Mouse (Mus musculus) stomach, postnatal 0 days (tissue): ENCODE measurements around the gene St5. TPM values are rescaled to one million over a fixed set of nuclear protein-coding genes. Genes with fewer than 3 reads are reported as not detected.

ENCODE experiments used
- ATAC-seq: fragments of 200-750 bp; cut with Nextera tagmentation; 2 replicates; pipeline ENCODE4 v1.8.0; 2017; ENCODE audit not compliant: low FRiP score, low TSS enrichment
- DNase-seq: peaks from one replicate; pipeline ENCODE4 v3.0.0-alpha.2; 2016; ENCODE audit warnings: low spot score
- H3K27ac ChIP-seq: fragments of 300-500 bp; sonication (generic); replicated peaks from 2 replicates; pipeline ENCODE4 v1.5.1; 2014; ENCODE audit warnings: mild to moderate bottlenecking, control low read depth
- H3K27me3 ChIP-seq: fragments of 300-500 bp; sonication (generic); 2 replicates; pipeline ENCODE4 v1.6.1; 2014; ENCODE audit warnings: low read length; ENCODE audit not compliant: control insufficient read depth, insufficient read depth
- H3K36me3 ChIP-seq: fragments of 300-500 bp; sonication (generic); 2 replicates; pipeline ENCODE4 v1.6.1; 2014; ENCODE audit warnings: low read length, mixed read lengths; ENCODE audit not compliant: control insufficient read depth, insufficient read depth
- H3K4me1 ChIP-seq: fragments of 300-500 bp; sonication (generic); replicated peaks from 2 replicates; pipeline ENCODE4 v1.6.1; 2014; ENCODE audit warnings: antibody characterized with exemption; ENCODE audit not compliant: control insufficient read depth, insufficient read depth
- H3K4me2 ChIP-seq: fragments of 300-500 bp; sonication (generic); replicated peaks from 2 replicates; pipeline ENCODE4 v1.6.1; 2014; ENCODE audit warnings: low read depth, mild to moderate bottlenecking, control low read depth, moderate library complexity
- H3K4me3 ChIP-seq: fragments of 300-500 bp; sonication (generic); 2 replicates; pipeline ENCODE4 v1.5.1; 2014; ENCODE audit warnings: low read depth, low read length, control low read depth
- H3K9ac ChIP-seq: fragments of 300-500 bp; sonication (generic); 2 replicates; pipeline ENCODE4 v1.6.1; 2014; ENCODE audit warnings: mild to moderate bottlenecking, low read length, control low read depth, mixed read lengths
- H3K9me3 ChIP-seq: fragments of 300-500 bp; sonication (generic); 2 replicates; pipeline ENCODE4 v1.6.1; 2016; ENCODE audit warnings: low read length; ENCODE audit not compliant: control insufficient read depth
- CTCF ChIP-seq: IDR thresholded peaks from 2 replicates; pipeline ENCODE4 v1.5.1; 2016; ENCODE audit warnings: antibody characterized with exemption, low read depth, mild to moderate bottlenecking, moderate library complexity
- EP300 ChIP-seq: optimal IDR thresholded peaks from 2 replicates; pipeline ENCODE3; 2016; ENCODE audit warnings: antibody characterized with exemption
- WGBS: fragments of 180-500 bp; shearing (Covaris S2); extraction: QIAGEN DNeasy Blood & Tissue Kit; methylation state at CpG from one replicate; pipeline ENCODE4 v1.1.7; 2014; 5-methylcytosine and 5-hydroxymethylcytosine counted together
- polyA plus RNA-seq: library from polyadenylated mRNA; unstranded; fragments of >200 nt; fragmentation: Nextera tagmentation; extraction: Ambion mirVana; gene quantifications from 2 replicates; pipeline ENCODE4 v1.2.1, GENCODE M21; 2015

St5 gene
- polyA plus RNA-seq, 1 experiment from 2014 or later: 35.6 TPM

DNA sequence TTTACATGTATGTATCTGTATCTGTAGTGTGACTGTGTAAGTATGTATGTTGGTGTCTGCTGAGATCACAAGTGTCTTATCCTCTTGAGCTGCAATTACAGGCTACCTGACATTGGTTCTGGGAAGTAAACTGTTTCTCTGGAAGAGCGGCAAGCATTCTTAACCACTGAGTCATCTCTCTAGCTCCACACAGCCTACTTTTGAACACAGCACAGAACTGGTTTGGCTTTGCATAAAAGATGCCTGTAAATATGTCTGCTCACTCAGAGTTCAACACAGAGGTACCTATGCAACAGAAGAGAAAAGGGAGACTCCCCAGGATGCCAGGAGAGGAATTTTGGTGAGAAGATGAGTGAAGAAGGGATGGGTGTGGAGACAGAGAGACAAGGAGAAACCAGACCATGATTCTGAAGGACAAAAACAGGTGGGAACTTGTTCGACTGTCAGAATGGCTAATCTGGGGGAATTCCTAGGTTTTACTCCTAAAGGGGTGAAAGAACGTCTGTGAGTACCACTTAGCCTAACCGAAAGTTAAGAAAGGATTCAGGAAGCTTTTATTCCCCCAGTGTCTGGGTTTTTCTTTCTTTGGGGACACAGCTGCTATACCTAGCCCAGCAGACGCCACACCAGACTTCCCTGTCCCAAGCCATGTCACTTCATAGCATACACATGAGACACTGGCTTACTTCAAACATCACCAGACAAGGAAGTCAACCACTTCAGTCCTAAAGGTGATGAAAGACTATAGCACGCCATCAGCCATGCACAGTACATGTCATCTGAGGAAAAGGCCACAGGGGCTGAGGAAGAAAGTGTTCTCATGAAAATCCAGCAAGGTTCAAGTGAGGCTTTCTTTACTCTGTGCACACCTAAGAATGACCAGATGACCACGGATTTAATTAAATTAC lies 73.3 kb downstream of the St5 start:
- 51% methylated on average over 7 of the region's 7 CpGs for WGBS
- peak overlapping the region; percentile 53; the same call in 1 of the 2 replicates for H3K27ac ChIP-seq
- DNase-seq: no peak
- H3K9ac ChIP-seq: no peak overlapping the region
- ATAC-seq: peak; percentile 75
- peaks cover 3% of the 10 kb centered on the region; the same call in 1 of the 2 replicates for H3K4me1 ChIP-seq
- TF ChIP-seq CTCF (no peak), EP300 (no peak)
- H3K4me2 ChIP-seq: no peak overlapping the region
- no peaks in the 10 kb centered on the region for H3K27me3 ChIP-seq
- H3K9me3 ChIP-seq: no peaks in the 10 kb centered on the region
- H3K4me3 ChIP-seq: no peak overlapping the region
- no peaks in the 10 kb centered on the region for H3K36me3 ChIP-seq

DNA sequence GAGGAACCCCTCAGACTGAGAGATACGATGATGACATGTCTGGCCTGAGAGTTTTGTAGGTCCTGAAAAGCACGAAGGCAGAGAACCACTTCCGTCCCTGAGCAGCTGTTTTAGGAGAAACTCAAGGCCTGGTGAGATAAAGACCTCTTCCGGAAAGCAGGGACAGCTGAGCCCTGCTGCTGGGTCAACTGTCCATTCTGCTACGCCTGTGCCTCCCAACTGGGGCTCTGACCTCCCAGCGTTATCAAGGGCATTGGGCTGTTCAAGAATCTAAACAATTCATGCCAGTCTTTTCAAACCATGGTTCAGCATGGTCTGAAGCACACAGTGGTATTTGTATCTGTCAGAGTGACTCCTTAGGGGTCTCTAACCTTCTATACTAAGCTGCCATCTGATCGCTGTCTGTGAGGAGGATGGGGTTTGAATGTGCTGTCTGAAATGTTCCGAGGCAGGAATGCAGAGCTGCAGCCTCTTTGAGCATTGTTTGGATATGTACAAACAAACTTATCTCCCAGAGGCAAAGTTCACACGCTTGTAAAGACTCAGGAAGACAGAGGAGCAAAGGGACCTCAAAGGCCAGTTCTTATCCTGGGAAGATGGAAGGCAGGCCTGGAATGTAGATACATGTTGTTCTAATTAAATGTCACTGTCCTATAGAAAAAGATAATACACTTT lies 74.3 kb downstream of the St5 start:
- Histone ChIP-seq H3K36me3 (no peaks in the 10 kb centered on the region), H3K4me2 (no peak overlapping the region), H3K27me3 (no peaks in the 10 kb centered on the region), H3K4me3 (no peak overlapping the region), H3K9ac (no peak overlapping the region), H3K4me1 (peaks cover 3% of the 10 kb centered on the region; the same call in 1 of the 2 replicates), H3K27ac (peak overlapping the region; percentile 45), H3K9me3 (no peaks in the 10 kb centered on the region)
- TF ChIP-seq CTCF (no peak), EP300 (no peak)
- ATAC-seq: peak; percentile 25; the same call in 1 of the 2 replicates
- DNase-seq: no peak
- WGBS: 33% methylated on average over 9 of the region's 9 CpGs

DNA sequence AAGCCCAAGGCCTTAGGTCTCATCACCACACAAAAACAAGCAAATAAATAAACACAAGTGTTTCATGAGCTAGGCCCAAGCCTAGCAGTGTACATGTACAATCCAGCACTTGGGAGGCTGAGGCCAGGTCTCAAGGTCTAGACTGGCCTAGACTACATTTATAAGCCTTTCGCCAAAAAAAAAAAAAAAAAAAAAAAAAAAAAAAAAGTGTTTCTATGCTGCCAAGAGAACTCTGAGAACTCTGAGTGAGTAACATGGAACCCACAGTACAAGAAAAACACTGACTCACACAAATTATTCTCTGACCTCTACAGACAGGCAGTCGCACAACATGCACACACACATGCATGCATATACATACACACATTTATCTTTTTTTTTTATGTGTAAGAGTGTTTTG lies 75.6 kb downstream of the St5 start:
- Histone ChIP-seq H3K36me3 (no peaks in the 10 kb centered on the region), H3K4me1 (peaks cover 3% of the 10 kb centered on the region; the same call in 1 of the 2 replicates), H3K9ac (no peak overlapping the region), H3K27me3 (no peaks in the 10 kb centered on the region), H3K4me2 (no peak overlapping the region), H3K9me3 (no peaks in the 10 kb centered on the region), H3K4me3 (no peak overlapping the region), H3K27ac (no peak overlapping the region)
- DNase-seq (peak; percentile 5), ATAC-seq (no peak)
- TF ChIP-seq CTCF (no peak), EP300 (no peak)
- whole genome bisulfite sequencing: 71% methylated on average over 2 of the region's 2 CpGs

DNA sequence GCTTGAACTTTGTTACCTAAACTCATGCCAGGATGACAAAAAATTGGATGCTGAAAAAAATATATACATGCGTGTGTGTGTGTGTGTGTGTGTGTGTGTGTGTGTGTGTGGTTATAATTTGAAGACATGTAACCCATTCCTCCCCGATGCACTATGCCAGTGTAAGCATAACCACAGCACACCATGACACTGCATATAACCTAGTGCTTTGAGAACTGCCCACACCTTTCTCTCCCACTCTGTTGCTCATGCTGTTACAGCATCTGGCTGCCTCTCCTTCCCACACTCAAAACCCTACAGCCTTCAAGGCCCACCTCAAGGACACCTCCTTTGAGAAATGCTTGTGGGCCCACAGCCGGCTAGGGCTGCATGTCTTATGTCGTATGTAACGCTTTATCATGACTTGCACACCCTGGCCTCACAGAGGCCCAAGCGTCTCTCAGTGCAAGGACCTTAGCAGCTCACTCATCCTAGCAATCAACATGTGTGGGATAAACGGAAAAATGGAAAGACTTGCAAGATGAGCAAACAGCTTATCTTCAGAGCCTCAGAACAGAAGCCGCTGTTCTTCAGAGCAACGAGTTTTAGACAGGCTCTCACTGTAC lies 81.1 kb downstream of the St5 start:
- no peak for ATAC-seq
- no peaks in the 10 kb centered on the region for H3K36me3 ChIP-seq
- H3K4me1 ChIP-seq: peaks cover 7% of the 10 kb centered on the region

DNA sequence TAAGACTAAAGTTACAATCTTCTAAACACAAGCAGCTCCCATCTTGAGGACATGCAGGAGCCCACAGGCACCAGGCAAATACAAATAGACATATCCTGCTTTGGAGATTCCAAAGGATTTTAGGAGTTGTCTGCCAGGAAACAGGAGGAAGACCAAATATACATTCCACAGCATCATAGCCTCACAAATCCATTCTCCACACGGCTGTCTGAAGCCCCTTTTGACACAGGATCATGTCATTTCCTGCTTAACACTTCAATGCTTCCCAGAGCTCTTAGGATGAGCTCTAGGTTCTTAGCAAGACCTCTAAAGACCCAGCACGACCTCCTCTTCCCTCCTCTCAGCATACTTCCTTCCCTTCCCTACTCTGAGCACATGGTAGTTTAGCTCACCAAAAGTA lies 82.4 kb downstream of the St5 start:
- no peak overlapping the region for H3K9ac ChIP-seq
- H3K4me3 ChIP-seq: no peak overlapping the region
- no peaks in the 10 kb centered on the region for H3K27me3 ChIP-seq
- ATAC-seq (no peak), DNase-seq (no peak)
- 21% methylated on average over 2 of the region's 2 CpGs for WGBS
- peaks cover 7% of the 10 kb centered on the region for H3K4me1 ChIP-seq
- H3K9me3 ChIP-seq: no peaks in the 10 kb centered on the region
- no peak for TF ChIP-seq EP300
- no peak for TF ChIP-seq CTCF
- no peak overlapping the region for H3K27ac ChIP-seq
- no peaks in the 10 kb centered on the region for H3K36me3 ChIP-seq
- H3K4me2 ChIP-seq: no peak overlapping the region

More for the DNA sequence above, 81.1 kb downstream of the St5 start:
- Histone ChIP-seq H3K27ac (no peak overlapping the region), H3K4me2 (no peak overlapping the region), H3K9ac (no peak overlapping the region), H3K9me3 (no peaks in the 10 kb centered on the region), H3K4me3 (no peak overlapping the region), H3K27me3 (no peaks in the 10 kb centered on the region)
- TF ChIP-seq EP300 (no peak), CTCF (no peak)
- DNase-seq: no peak
- WGBS: 78% methylated on average over 9 of the region's 9 CpGs
